Mouse (Mus musculus) ES-E14 (cell line): ENCODE measurements around the gene Tlx3.

ENCODE experiments used
- CHD2 ChIP-seq: IDR thresholded peaks from 2 replicates; pipeline ENCODE4 v1.6.1; 2014; ENCODE audit warnings: mild to moderate bottlenecking, low read depth, low read length, inconsistent platforms
- HCFC1 ChIP-seq: IDR thresholded peaks from 2 replicates; pipeline ENCODE4 v1.6.1; 2012; ENCODE audit warnings: low read length, inconsistent platforms, borderline replicate concordance; ENCODE audit not compliant: insufficient read depth
- MAFK ChIP-seq: IDR thresholded peaks from 2 replicates; pipeline ENCODE4 v1.6.1; 2014; ENCODE audit warnings: mild to moderate bottlenecking, low read depth, low read length, inconsistent platforms; ENCODE audit not compliant: insufficient read depth
- ZC3H11A ChIP-seq: IDR thresholded peaks from 2 replicates; pipeline ENCODE4 v1.6.1; 2012; ENCODE audit warnings: low read depth, mild to moderate bottlenecking, inconsistent platforms, low read length, borderline replicate concordance
- ZNF384 ChIP-seq: IDR thresholded peaks from 2 replicates; pipeline ENCODE4 v1.6.1; 2012; ENCODE audit warnings: low read depth, low read length, inconsistent platforms

DNA sequence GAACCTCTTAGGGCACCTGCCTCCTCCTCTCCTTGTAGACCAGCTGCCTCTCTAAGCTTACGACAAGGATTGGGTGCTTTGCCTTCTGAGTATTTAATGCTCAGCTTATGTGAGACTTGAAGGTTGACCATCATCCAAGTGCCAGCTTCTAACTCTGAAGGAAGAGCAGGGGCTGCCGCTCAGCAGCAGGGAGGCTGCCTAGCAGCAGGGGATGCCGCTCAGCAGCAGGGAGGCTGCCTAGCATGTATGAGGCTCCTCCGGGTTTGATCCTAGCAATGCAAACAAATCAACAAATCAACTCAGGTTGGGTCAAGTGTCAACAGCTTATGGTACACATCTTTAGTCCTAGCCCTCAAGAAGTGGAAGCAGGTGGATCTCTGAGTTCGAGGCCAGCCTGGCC is 28.7 kb upstream of the Tlx3 start:
- TF ChIP-seq HCFC1, result no peak
- no peak for TF ChIP-seq CHD2
- no peak for TF ChIP-seq ZNF384
- TF ChIP-seq MAFK, result no peak
- TF ChIP-seq ZC3H11A, result no peak
